ENCODE assay signal across 9 mouse cellular contexts in genomic region chr6:120492499-120493373, GRCm38 (mm10). TPM values are rescaled to one million over a fixed set of nuclear protein-coding genes. Genes with fewer than 3 reads are reported as not detected.
DNase-seq lines count a peak whose midpoint lies in the region; ATAC-seq lines count a peak whose summit lies in the region.
"Had no signal": no experiment of that assay in that cellular context is flagged by ENCODE, and none has a peak within 500 bp of the region (broad histone marks: within the 10 kb centered on the region; RNA-seq: fewer than 3 reads in every experiment).

No protein-coding gene starts in this region.

- H3K27me3 ChIP-seq in embryonic facial prominence, embryonic 13.5 days: peaks cover 54% of the 10 kb centered on the region
- H3K27me3 ChIP-seq in lung, embryonic 15.5 days: peaks cover 45% of the 10 kb centered on the region

- peak; percentile 2; the same call in 1 of the 2 replicates for ATAC-seq in embryonic facial prominence, embryonic 13.5 days (ENCODE audit: insufficient number of reproducible peaks, insufficient read depth, low FRiP score, low TSS enrichment, low read depth)
- ATAC-seq in inflammation-experienced regulatory T-cells, adult 6 months: peak; percentile 36
- ATAC-seq in lung, embryonic 15.5 days (ENCODE audit: borderline replicate concordance, extremely low read depth, low FRiP score, low TSS enrichment): peak; percentile 35

- WGBS in embryonic facial prominence, embryonic 13.5 days: under 1% methylated on average over 92 of the region's 95 CpGs
- under 1% methylated on average over 78 of the region's 95 CpGs for WGBS in lung, embryonic 15.5 days

- DNase-seq in ovary, postnatal 36 days (ENCODE audit: low spot score): peak; percentile 44
- DNase-seq in ovary, adult 18-20 months (ENCODE audit: low spot score): no peak
- DNase-seq in adrenal gland, postnatal 25 days: peak; percentile 22
- DNase-seq in right cerebral cortex, postnatal 14 days: peak; percentile 62
- DNase-seq in gastrocnemius, postnatal 25 days: no peak

- peaks cover 25% of the 10 kb centered on the region for H3K4me1 ChIP-seq in embryonic facial prominence, embryonic 13.5 days
- H3K4me1 ChIP-seq in lung, embryonic 15.5 days: peaks cover 31% of the 10 kb centered on the region

- peak overlapping the region; percentile 94 for H3K4me2 ChIP-seq in embryonic facial prominence, embryonic 13.5 days
- H3K4me2 ChIP-seq in lung, embryonic 15.5 days: peak overlapping the region; percentile 100

- no peak overlapping the region for H3K27ac ChIP-seq in embryonic facial prominence, embryonic 13.5 days
- H3K27ac ChIP-seq in lung, embryonic 15.5 days: no peak overlapping the region

- H3K9ac ChIP-seq in embryonic facial prominence, embryonic 13.5 days: peak overlapping the region; percentile 74
- peak overlapping the region; percentile 48; the same call in 1 of the 2 replicates for H3K9ac ChIP-seq in lung, embryonic 15.5 days

- H3K9me3 ChIP-seq in embryonic facial prominence, embryonic 13.5 days: no peaks in the 10 kb centered on the region
- H3K9me3 ChIP-seq in lung, embryonic 15.5 days: no peaks in the 10 kb centered on the region

- H3K4me3 ChIP-seq in embryonic facial prominence, embryonic 13.5 days: peak overlapping the region; percentile 75
- H3K4me3 ChIP-seq in lung, embryonic 15.5 days: peak overlapping the region; percentile 64

- H3K36me3 ChIP-seq in embryonic facial prominence, embryonic 13.5 days: no peaks in the 10 kb centered on the region
- no peaks in the 10 kb centered on the region for H3K36me3 ChIP-seq in lung, embryonic 15.5 days

RNA-seq across cellular contexts. Expression of gene Tmem121b, which starts 0.9 kb away (rescaled TPM):
- not detected in 2 replicates for total RNA-seq in adrenal gland, postnatal 25 days (2021)
- polyA plus RNA-seq in embryonic facial prominence, embryonic 13.5 days (2015; fragmentation: Nextera tagmentation; extraction: Ambion mirVana): 0.42 and 0.51 TPM in 2 replicates
- polyA plus RNA-seq in inflammation-experienced regulatory T-cells, adult 6 months (2017; shearing (Covaris generic)): under 1 TPM in 2 of 3 experiments, not detected in 1; 0.41 to 0.56 TPM
- 0.17 and 0.20 TPM in 2 replicates for polyA plus RNA-seq in lung, embryonic 15.5 days (2015; fragmentation: Nextera tagmentation; extraction: Ambion mirVana)
- total RNA-seq in gastrocnemius, postnatal 25 days (2021): not detected
- polyA plus RNA-seq: erythroblast, embryonic 14.5 days had no signal

RNA-seq across cellular contexts. Expression of gene Il17ra, which starts 29.7 kb away (rescaled TPM):
- 10.2 and 14.5 TPM in 2 replicates for total RNA-seq in adrenal gland, postnatal 25 days (2021)
- polyA plus RNA-seq in embryonic facial prominence, embryonic 13.5 days (2015; fragmentation: Nextera tagmentation; extraction: Ambion mirVana): 7.4 and 7.7 TPM in 2 replicates
- polyA plus RNA-seq in inflammation-experienced regulatory T-cells, adult 6 months (2017; shearing (Covaris generic)): 10 to 100 TPM in 2 of 3 experiments, 1 to 10 TPM in 1; 9.7 to 27.4 (median 25.2) TPM
- polyA plus RNA-seq in lung, embryonic 15.5 days (2015; fragmentation: Nextera tagmentation; extraction: Ambion mirVana): 6.4 and 7.2 TPM in 2 replicates
- 1 to 10 TPM; 1.2 to 1.4 TPM for total RNA-seq in gastrocnemius, postnatal 25 days (2021)

RNA-seq across cellular contexts. Expression of gene Hdhd5, which starts 38.4 kb away (rescaled TPM):
- 28.5 and 37.4 TPM in 2 replicates for total RNA-seq in adrenal gland, postnatal 25 days (2021)
- polyA plus RNA-seq in embryonic facial prominence, embryonic 13.5 days (2015; fragmentation: Nextera tagmentation; extraction: Ambion mirVana): 18.8 and 19.8 TPM in 2 replicates
- polyA plus RNA-seq in inflammation-experienced regulatory T-cells, adult 6 months (2017; shearing (Covaris generic)): 10 to 100 TPM; 24.6 to 38.9 (median 33.1) TPM
- 16.7 and 17.3 TPM in 2 replicates for polyA plus RNA-seq in lung, embryonic 15.5 days (2015; fragmentation: Nextera tagmentation; extraction: Ambion mirVana)
- total RNA-seq in gastrocnemius, postnatal 25 days (2021): 10 to 100 TPM; 24.7 to 27.2 TPM

Comparison
In these comparisons a context has a peak if more than half of its experiments do, and no peak if none do; other contexts are left out.
1. DNase-seq: peak in ovary, postnatal 36 days (single experiment), adrenal gland, postnatal 25 days (single experiment) and right cerebral cortex, postnatal 14 days (single experiment); none in ovary, adult 18-20 months (single experiment) and gastrocnemius, postnatal 25 days (single experiment).
2. Peak in every context shown above with its lines, with median percentiles within 50 percentile points of each other: ATAC-seq.